Mouse (Mus musculus) kidney, postnatal 4 days (tissue): ENCODE measurements around the gene Pitpnm1.
"Not testable (repeated sequence)": the region's sequence is repeated elsewhere in the genome, so short reads cannot be mapped to it uniquely, and the experiment has no call there.

Experiments used
- DNase-seq, 2 experiments: peaks; one replicate each; pipeline ENCODE4 v3.0.0; 2021; ENCODE audit warnings: mixed read lengths in 2 of 2

Pitpnm1 gene

DNA sequence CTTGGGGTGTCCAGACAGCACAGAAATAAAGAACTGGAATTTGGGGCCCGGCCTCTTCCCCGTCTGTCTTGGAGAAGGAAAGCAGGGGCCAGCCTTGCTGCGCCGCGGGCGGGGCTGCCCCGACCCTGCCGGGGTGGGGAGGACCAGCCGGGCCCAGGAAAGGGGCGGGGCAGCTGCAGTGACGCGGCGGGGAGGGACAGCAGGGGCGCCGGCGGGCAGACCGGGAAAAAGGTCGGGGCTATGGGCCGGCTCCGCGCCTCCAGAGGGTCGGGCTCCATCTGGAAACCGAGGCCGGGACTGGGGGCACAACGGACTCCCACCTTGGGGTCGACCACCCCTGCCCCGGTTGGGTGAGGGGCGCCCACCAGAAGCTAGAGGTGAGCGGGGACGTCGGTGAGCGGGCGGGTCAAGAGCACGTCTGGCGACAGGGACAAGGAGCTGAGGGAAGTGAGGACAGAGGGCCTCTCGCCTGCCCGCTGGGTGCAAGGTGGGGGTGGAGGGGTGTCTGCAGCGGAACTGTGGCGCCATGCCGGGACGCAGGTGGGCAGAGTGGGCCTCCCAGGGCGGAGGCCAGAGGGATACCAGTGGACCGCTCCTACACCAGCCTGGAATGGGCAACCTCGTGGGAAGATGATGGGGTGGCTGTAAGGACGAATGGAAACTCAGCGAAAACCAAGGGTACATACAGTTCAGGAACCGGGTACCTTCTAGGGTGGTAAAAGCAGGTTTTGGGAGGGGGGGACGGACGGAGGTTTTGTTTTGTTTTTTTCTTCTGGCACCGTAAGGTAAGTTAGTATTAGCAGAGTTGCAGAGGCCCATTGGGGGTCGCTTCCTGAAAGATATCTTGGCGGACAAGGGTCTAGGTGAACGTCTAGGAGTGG, at the start of gene Pitpnm1:
Gene Pitpnm1 (plus strand): TSS at position 162 of the 881 bp plus-strand sequence.
- DNase-seq, result peak; percentile 83 to 85

DNA sequence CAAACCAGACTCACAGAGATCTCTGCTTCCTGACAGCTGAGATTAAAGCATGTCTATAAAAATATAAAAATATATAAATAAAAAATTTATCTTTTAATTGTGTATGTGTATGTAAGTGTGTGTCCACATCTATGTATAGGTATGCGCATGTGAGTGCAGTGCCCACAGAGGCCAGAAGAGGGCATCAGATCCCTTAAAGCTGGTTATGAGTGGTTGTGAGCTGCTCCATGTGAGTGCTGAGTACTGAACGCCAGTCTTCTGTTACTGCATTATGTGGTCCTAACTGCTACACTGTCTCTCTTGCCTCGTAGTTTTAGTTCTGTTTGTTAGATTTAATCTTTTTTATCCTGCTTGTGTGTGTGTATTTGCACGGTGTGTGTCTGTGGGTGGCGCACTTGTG, 48.8 kb upstream of the Pitpnm1 start:
- no peak for DNase-seq

DNA sequence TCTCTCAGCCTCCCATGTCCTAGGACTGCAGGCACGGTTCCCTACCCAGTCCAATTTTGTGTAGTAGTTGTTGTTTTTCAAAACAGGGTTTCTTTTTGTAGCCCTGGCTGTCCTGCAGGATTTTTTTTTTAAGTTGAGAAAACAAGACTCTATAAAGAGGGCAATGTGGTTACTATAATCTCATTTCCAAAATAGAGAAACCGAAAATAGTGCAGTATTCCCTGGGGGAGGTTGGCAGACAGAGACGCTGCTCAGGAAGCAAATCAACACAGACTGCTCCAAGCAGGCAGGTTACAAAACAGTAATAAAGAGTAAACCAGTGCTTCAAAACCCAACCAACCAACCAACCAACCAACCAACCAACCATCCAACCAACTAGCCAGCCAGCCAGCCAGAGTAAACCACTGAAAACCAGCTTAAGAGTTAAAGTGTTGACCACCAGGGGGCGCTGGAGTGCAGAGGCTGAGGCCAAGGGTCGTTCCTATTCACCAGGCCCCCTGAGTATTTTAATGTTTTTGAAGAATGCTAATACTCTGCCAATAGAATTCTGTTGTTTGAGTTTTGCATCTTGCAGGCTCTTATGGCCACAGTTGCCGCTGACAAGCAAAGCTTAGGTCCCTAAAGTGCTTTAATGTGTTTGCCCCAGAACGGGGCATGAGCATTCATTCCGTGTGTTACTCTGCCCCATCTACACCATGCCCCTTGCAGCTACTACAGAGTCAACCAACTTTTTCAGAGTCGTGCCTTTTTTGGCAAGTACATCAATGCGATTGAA, 47.9 kb upstream of the Pitpnm1 start:
- peak; percentile 88 for DNase-seq

DNA sequence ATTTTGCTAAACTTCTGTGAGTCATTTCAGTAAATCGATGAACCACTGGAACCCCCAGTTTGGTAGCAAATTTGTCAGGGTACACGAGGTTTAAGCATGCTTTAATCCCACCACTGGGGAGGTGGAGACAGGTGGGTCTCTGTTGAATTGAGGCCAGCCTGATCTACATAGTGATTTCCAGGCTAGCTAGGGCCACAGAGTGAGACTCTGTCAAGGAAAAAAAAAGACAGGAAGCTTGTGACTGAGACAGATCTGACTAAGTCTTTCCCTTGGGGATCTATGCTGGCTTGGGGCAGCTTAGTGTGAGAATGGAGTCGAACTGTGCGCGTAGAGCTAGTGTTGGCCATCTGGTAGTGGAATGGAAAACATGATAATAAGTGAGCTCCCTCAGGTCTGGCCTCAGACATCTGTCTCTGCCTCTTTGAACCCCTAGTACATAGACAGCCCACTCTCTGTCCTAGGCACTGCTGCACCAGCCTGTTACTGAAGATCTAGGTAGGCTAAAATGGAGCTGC, 47.2 kb upstream of the Pitpnm1 start:
- no peak for DNase-seq

DNA sequence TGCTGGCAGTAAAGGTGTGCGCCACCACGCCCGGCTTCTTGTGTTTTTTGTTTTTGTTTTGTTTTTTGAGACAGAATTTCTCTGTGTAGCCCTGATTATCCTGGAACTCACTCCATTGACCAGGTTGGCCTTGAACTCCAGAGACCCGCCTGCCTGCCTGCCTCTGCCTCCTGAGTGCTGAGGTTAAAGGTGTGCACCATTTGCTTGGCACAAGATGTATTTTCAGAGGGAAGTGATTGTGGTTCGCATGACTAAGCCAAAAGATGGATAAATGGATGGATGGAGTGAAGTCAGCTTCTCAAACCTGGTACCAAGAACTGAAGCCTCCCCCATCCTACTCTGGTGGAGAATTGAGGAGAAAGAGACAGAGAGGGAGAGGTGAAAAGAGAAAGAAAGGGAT, 45.2 kb upstream of the Pitpnm1 start:
- no peak for DNase-seq

DNA sequence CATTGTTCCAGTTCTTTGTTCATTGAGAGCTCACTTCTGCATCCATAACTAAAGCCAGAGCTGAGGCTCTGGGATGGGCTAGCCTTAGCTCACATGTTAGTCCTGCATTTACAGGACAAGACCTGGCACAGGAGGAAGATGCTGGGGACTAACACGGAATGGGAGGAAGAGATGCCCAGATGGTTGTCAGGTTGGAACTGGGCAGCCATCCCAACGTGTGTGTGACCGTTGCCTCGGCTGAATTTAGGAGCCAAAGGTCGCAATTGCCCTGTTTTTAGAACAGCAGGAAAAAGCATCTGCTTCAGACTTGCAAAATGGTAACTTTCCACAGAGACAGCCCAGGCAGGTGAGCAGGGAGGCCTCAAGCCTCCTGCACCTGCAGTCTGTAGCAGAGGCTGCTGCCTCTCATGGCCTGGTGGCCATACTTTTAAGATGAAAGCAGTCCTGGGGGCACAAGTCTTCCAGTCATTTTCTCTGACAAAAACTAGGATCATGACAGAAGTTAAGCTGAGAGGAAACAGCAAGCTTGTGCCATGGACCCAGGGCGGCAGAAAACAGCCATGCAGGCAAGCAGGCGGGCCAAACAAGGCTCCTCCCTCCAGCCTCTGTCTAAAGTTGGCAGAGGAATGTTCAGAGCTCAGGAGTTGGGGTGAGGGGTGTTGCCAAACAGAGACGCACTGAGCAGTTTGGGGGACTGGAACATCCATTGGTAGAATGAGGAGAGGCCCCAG, 44.4 kb upstream of the Pitpnm1 start:
- no peak for DNase-seq

DNA sequence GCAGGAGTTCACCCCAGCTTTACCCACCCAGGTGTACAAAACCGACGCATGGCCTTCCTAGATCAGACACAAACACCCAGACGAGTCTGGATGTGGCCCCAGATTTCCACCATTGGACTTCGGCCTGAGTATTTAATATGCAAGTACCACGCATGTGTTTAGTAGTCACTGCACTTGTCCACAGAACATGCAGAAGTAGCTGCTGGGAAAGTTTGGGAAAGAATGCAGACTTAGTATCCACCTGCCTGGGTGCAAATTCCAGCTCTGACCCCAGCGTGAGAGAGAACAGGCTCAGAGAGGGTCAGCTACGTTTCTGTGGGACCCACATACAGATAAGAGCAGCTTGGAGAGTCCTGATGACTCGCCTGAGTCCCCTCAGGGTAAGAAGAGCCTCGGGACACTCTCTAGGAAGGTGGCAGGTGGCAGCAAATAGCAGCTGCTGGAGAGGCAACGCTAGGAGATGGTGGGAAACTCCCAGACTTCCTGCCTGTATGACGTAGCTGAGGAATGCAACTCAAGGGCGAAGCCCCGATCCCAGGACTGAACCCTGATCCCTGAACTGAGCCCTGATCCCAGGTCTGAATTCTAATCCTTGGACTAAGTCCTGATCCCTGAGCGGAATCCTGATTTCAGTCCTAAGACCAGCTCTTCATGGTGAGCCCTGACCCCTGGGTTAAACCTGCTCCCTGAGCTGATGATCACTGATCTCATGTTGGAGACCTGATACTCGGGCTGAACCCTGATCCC, 43.7 kb upstream of the Pitpnm1 start:
- no peak for DNase-seq

DNA sequence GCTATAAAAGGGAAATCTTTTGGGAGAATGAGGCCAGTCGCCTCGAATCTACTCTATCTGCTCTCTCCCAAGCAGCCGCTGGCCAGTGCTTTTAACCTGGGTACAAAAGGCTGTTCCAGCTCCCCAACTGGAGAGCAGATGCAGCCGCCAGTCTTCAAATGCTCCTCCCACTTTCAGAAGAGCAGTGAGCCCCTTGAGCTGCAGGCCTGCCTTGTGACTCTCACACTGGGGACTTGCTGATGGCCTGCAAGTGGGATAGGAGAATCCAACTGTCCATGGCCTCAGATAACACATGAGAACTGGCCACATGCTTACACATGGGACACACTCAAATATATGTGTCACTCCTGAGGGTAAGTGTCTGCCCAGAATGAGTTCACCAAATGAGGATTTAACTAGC, 43.1 kb upstream of the Pitpnm1 start:
- DNase-seq, result no peak

DNA sequence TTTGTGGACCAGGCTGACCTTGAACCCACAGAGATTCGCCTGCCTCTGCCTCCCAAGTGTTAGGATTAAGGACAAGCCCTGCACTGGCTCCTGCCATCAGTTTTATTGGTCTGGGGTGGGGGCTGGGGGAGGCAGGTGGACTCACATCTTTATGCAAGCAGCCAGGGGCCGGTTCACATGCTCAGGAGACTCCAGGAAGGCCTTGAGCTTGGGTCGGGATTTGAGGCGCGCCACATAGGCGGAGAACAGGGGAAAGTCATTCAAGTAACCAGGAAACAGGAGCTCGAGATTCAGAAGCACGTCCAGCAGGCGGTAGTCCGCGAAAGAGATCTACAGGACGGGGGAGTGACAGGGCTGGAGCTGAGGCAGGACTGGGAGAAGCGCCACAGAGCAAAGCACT, 42.4 kb upstream of the Pitpnm1 start:
- no peak for DNase-seq

DNA sequence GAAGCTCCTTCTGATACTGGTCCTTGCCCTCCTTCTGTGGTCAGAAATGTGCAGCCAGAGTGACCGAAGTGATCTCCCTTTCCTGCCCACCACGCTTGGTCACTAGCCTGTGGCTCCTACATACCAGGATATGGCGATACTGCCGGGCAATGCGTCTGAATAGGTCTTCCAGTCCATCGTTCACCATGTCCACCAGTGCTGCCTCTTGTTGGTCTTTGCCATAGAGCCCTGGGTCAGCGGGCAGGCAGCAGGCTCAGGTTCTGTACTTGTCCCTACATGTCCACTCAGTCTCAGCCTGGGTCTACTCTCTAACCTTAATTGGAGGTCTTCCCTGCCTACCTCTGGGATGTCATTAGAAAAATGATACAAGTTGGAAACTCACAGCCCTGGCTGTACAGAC, 41.8 kb upstream of the Pitpnm1 start:
- DNase-seq, result no peak

DNA sequence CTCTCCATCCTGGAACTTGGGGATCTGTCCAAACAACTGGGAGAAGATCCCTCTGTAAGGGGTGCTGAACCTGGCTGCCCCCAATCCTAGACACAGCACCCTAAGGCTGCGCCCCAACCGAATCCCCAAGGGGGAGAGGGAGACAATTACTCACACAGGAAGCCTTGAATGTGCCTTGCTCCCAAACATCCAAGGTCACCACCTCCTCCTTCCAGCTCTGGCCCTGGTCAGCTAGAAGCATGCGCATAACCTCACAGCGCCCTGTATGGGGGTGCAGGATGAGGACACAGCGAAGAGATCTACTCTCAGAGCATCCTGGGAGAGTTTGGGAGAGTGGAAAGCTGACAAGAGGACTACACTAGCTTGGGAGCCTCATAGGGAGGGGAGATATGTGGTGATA, 41.2 kb upstream of the Pitpnm1 start:
- no peak for DNase-seq

DNA sequence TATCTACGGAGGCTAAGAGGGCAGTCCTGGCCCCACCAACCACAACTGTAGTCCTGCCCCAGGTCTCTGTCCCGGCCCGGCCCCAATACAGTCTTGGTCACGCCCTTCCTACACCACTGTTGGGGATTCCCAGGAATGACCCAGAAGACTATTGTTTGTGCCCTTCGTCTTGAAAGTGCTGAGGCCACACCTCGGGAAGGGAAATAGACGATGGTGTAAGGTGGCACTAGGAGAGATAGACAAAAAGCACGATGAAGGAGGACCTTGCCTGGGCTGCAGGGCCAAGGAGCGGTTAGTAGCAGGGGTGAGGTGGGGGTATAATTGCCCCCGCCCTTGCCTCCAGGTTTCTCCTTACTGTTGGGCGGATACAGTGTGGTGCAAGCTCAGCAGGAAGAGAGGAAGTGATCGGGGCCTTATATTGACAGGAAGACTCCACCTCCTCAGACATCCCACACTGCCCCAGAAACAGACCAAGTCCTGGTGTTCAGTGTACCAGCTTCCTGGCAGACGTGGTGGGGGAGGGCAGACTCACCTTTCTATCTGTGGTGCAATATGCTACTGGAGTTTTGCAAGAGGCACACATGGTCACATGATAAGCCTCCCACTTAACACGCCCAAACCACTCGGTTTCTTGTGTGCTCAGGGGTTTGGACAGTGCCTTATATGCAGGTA, 40.6 kb upstream of the Pitpnm1 start, which contains the start of gene Gstp3:
Gene Gstp3 (minus strand): TSS at position 501 of the 672 bp plus-strand sequence.
- DNase-seq, result no peak

DNA sequence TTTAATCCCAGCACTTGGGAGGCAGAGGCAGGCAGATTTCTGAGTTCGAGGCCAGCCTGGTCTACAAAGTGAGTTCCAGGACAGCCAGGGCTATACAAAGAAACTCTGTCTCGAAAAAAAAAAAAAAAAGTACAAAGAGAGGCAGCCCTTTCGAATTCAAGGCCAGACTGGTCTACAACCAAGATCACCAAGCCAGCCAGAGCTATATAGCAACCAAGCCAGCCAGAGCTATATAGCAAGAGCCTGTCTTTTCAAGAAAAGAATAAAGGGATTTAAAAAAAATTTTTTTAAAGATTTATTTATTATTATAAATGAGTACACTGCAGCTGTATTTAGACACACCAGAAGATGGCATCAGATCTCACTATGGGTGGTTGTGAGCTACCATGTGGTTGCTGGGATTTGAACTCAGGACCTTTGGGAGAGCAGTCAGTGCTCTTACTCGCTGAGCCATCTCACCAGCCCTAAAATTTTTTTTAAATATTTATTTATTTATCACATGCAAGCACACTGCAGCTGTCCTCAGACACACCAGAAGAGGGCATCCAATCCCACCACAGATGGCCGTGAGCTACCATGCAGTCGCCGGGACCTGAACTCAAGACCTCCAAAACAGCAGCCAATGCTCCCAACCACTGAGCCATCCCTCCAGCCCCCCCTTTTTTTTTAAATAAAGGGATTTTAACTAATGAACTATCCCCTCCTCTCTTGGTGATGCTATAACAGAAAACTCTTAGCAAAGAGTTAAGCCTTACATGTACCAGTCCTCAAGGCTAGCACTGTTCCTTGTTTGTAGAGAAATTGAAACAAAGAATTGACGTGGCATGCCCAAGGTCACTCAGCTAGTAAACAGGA, 39.5 kb upstream of the Pitpnm1 start:
- not testable (repeated sequence) for DNase-seq

DNA sequence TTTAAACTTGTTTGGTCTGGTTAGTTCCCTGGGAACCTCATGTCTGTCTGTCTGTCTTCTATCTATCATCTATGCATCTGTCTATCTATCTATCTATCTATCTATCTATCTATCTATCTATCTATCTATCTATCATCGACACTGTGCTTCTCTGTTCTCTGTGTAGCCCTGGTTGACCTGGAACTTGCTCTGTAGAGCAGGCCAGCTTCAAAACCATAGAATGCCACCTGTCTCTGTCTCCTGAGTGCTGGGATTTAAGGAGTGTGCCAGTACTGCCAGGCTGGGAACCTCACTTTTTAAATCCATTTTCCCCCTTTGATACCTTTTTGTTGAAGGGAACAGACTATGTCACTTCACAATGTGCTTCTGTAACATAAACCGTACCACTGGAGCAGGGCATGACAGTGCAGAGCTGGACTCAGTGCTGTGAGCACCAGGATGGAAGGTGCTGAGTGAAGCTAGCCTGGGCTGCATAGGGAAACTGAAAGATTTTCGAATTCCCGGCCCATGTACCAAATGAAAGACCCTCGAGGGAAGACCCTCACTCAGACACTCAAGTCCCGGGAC, 38.8 kb upstream of the Pitpnm1 start:
- DNase-seq, result no peak

DNA sequence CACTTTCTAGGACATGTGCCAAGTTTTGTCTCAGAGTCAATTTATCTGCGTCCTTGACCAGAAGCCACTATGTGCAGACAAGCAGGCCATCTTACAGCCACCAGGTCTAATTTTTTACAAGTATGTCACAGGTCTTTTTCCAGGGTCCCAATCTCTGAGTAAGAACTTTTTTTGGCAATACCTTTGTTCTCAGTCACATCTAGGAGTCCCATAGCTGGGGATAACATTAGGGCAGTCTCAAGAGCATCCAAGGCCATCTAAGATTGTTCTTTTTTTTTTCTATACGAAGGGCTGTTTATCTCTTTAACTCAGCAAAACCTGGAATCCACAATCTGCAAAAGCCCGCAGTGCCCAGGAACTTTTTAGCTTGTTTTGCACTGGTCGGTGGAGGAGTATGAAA, 36.4 kb upstream of the Pitpnm1 start:
- not testable (repeated sequence) for DNase-seq

DNA sequence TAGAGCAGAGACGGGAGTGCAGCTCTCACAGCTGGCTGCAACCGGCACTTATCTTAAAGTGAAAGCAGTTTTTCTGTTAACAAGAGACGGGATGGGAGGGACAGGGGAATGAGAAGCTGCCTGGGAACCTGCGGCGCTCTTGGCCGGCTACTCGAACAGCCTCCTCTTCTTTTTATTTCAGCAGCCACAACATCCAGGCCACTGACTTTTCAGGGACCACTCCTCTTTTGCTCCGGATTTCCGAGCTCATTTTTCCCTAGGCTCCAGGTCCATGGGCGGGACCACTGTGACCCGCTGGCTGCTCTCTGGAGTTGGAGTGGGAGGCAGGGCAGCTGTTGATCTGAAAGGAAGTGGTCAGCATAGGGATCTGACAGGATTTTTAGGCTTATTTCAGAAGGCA, 35.3 kb upstream of the Pitpnm1 start:
- DNase-seq, result not testable (repeated sequence)

DNA sequence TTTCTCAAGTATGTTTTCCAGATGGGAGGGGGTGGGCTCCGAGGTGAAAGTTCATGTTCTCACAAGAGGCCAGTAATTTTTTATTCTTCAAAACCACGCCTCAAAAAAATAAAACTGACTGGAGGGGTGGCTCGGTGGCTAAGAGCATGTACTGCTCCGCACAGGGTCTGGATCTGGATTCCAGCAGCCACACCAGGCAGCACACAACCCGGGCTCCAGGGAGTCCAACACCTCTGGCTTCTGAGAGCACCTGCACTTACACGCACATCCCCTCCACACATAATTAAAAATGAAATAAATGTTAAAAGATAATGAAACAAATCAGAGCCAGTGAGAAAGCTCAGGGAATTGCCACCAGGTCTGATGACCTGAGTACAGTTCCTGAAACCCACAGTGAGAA, 33.5 kb upstream of the Pitpnm1 start:
- no peak for DNase-seq

DNA sequence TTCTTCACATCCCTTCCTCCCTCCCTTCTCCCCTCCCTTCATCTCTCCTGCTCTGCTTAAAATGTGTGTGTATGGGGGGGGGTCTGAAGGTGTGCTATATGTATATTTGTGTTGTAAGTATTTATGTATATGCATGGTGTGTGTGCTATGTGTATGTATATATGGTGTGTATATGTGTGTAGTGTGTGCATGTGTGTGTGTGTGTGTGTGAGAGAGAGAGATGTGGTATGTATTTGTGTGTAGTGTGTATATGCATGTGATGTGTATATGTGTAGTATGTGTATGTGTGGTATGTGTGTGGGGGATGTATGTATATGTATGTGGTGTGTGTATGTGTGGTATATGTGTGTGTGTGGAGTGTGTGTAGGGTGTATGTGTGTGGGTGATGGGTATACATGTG, 32.9 kb upstream of the Pitpnm1 start:
- no peak for DNase-seq

DNA sequence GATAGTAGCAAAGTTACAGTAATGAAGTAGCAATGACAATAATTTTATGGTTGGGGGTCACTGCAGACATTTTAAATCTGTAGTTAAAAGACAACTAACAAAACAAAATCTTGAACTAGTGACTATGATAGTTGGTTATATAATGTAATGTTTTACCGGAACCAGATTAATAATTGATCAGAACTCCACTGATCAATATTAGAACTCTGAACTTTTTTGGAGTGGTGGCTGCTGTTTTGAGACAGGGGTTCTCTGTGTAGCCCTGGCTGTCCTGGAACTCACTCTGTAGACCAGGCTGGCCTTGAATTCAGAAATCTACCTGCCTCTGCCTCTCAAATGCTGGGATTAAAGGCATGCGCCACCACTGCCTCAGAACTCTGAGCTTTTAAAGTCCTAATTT, 31.6 kb upstream of the Pitpnm1 start:
- not testable (repeated sequence) for DNase-seq

DNA sequence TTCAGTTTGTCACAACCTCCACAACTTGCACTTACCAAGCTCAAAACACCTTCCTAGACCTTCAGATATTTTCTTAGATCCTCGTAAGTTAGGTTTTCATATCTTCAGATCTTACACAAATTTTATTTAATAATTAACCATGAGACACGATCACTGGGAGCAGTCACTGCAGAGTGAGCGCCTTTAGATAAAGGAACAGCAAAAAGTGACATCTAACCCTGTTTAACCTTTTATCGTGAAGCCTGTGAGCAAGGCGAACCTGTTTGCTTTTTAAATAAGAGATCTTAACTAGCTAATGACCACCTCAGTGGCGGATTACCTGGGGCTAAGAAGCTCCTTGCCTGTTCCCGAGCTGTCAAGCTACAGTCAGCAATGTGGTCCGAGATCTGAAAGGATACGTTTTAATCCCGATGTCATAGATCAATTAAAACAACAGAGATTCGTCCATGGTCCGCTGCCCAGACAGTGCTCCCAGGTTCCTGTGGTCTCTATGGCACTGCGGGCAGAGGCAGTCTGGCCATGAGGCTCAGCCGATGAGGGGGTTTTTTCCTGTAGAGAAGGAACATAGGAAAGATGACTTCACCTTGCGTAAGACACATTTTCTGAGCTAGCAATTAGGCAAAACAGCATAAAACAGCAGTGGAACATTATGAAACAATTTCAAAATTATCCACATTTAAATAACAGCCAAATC, 30.9 kb upstream of the Pitpnm1 start:
- no peak for DNase-seq
